Mouse (Mus musculus) spleen, adult 2 months (tissue): Measurements from ENCODE around the gene 1810024B03Rik.

Experiments
- CTCF ChIP-seq: fragments of 200-500 bp; IDR thresholded peaks from 2 replicates; pipeline ENCODE4 v1.5.1; 2011; ENCODE audit warnings: mild to moderate bottlenecking, inconsistent platforms; ENCODE audit not compliant: insufficient read depth, insufficient read length, insufficient replicate concordance; ENCODE audit errors: extremely low read depth
- POLR2A ChIP-seq: fragments of 200-500 bp; IDR thresholded peaks from 2 replicates; pipeline ENCODE4 v1.6.1; 2011; ENCODE audit warnings: low read depth, low read length, inconsistent platforms

DNA sequence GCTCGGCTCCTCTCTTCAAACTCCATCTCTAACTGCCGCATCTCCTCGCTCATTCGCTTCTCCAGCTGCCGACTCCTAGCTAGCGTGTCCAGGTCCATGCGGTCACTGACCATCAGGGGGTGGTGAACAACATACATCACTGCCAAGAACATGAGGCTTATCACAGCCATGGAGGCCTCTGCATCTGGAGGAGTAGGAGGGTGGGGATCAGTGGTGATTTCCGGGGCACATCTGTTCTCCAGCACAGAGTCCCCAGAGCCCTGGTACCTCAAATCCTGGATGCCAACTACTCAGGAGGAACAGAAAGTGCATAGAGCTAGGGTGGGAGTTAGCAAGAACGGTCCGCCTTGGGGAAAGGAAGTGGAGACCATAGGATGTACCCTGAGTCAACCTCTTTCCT, 66.0 kb downstream of the 1810024B03Rik start:
- TF ChIP-seq CTCF (no peak), POLR2A (no peak)
